Mouse (Mus musculus) embryonic fibroblast, embryonic 13.5 days (primary cell): Measurements from ENCODE around the gene Ltbp1.

Experiments used
- CTCF ChIP-seq: IDR thresholded peaks from 2 replicates; pipeline ENCODE4 v1.5.1; 2011; ENCODE audit warnings: mild to moderate bottlenecking, control low read depth, low read length, moderate library complexity, borderline replicate concordance; ENCODE audit not compliant: insufficient read depth
- POLR2A ChIP-seq: IDR thresholded peaks from 2 replicates; pipeline ENCODE4 v1.6.1; 2011; ENCODE audit warnings: low read depth, mild to moderate bottlenecking, control low read depth, low read length, moderate library complexity

DNA sequence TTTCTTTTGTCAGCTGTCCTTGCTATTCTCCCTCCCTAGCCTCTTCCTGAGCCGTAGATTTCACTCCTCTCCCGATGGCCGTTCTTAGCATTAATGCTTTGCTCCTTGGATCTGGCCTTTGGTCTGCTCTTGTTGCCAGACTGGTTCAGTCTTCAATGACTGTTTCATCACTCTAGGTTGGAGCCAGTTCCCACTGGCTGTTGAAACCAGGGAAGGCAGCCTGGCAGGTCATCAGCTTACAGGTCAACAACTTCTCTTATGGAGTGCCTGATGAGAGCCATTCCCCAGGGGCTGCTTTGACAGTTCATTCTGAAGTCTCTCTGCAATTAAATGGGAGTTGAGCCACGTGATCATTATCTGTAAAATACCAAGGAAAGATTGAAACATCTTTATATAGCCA is 295.5 kb downstream of the Ltbp1 start:
- TF ChIP-seq CTCF (no peak), POLR2A (no peak)
